Mouse (Mus musculus) kidney, embryonic 14.5 days (tissue): ENCODE measurements around the gene Rnf212b. TPM values are rescaled to one million over a fixed set of nuclear protein-coding genes. Genes with fewer than 3 reads are reported as not detected.

Source experiments
- ATAC-seq: fragments of 200-750 bp; cut with Nextera tagmentation; 2 replicates; pipeline ENCODE4 v1.8.0; 2017; ENCODE audit warnings: moderate number of reproducible peaks, mild to moderate bottlenecking, moderate TSS enrichment, moderate library complexity; ENCODE audit not compliant: low FRiP score, low TSS enrichment
- H3K27ac ChIP-seq: fragments of 300-500 bp; sonication (generic); 2 replicates; pipeline ENCODE4 v1.5.1; 2014; ENCODE audit warnings: low read depth, mild to moderate bottlenecking, low read length, moderate library complexity, mixed read lengths
- H3K27me3 ChIP-seq: fragments of 300-500 bp; sonication (generic); 2 replicates; pipeline ENCODE4 v1.6.1; 2014; ENCODE audit warnings: mild to moderate bottlenecking, low read length; ENCODE audit not compliant: control insufficient read depth, insufficient read depth
- H3K36me3 ChIP-seq: fragments of 300-500 bp; sonication (generic); 2 replicates; pipeline ENCODE4 v1.6.1; 2014; ENCODE audit warnings: low read length, mixed read lengths; ENCODE audit not compliant: control insufficient read depth, insufficient read depth
- H3K4me1 ChIP-seq: fragments of 300-500 bp; sonication (generic); 2 replicates; pipeline ENCODE4 v1.6.1; 2014; ENCODE audit warnings: low read length, mixed read lengths; ENCODE audit not compliant: control insufficient read depth, insufficient read depth
- H3K4me2 ChIP-seq: fragments of 300-500 bp; sonication (generic); replicated peaks from 2 replicates; pipeline ENCODE4 v1.6.1; 2014; ENCODE audit warnings: low read depth, mild to moderate bottlenecking, low read length
- H3K4me3 ChIP-seq: fragments of 300-500 bp; sonication (generic); 2 replicates; pipeline ENCODE4 v1.5.1; 2014; ENCODE audit warnings: mild to moderate bottlenecking, low read length
- H3K9ac ChIP-seq: fragments of 300-500 bp; sonication (generic); 2 replicates; pipeline ENCODE4 v1.6.1; 2014; ENCODE audit warnings: low read depth, mild to moderate bottlenecking, low read length, moderate library complexity
- H3K9me3 ChIP-seq: fragments of 300-500 bp; sonication (generic); 2 replicates; pipeline ENCODE4 v1.6.1; 2016; ENCODE audit warnings: low read length; ENCODE audit not compliant: control insufficient read depth
- WGBS: fragments of 180-500 bp; shearing (Covaris S2); extraction: QIAGEN DNeasy Blood & Tissue Kit; methylation state at CpG from one replicate; pipeline ENCODE4 v1.1.7; 2014; 5-methylcytosine and 5-hydroxymethylcytosine counted together
- polyA plus RNA-seq: library from polyadenylated mRNA; unstranded; fragments of >200 nt; fragmentation: Nextera tagmentation; extraction: Ambion mirVana; gene quantifications from 2 replicates; pipeline ENCODE4 v1.2.1, GENCODE M21; 2014

The Rnf212b gene
- polyA plus RNA-seq, 1 experiment from 2014 or later: not detected

DNA sequence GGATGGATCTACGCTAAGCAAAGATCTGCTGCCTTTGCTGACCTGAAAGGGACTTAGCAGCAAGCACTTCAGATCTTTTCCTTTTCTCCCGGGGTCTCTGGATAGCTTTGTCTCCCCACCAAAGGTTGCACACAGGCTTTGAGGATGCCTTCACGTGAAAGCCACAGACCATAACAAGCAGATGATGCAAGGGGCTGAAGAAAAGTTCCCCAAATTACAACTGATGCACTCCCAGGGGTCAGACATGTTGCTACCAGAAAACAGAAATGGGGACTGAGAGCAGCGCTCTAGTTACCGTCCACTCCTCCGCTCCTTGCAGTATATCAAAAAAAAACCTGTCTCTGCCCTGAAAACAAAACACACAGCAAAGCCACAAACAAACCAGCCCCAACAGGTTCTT, 21.8 kb upstream of the Rnf212b start:
- Histone ChIP-seq H3K27me3 (no peaks in the 10 kb centered on the region), H3K9ac (no peak overlapping the region), H3K9me3 (no peaks in the 10 kb centered on the region), H3K4me2 (no peak overlapping the region), H3K4me1 (no peaks in the 10 kb centered on the region), H3K36me3 (no peaks in the 10 kb centered on the region), H3K4me3 (no peak overlapping the region), H3K27ac (no peak overlapping the region)
- no peak for ATAC-seq
- WGBS: 63% methylated on average over 6 of the region's 6 CpGs

DNA sequence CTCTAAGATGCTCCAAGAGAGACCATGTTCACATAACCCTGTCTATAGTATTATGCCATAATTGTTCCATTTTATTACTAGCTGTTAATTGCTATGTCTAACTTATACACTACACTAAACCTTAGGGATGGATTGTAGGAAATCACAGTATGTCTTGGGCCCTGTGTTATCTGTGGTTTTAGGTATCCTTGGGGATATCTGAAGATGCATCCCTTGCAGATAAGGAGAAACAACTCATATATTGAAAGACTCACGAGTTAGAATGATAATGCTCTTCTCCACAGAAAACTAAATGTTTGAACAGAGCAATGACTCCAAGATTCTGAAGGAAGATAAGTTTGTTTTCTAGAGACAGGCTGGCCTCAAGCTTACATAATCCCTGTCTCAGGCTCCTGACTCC, 20.6 kb upstream of the Rnf212b start:
- H3K27ac ChIP-seq: no peak overlapping the region
- no peak for ATAC-seq
- no peak overlapping the region for H3K4me3 ChIP-seq

DNA sequence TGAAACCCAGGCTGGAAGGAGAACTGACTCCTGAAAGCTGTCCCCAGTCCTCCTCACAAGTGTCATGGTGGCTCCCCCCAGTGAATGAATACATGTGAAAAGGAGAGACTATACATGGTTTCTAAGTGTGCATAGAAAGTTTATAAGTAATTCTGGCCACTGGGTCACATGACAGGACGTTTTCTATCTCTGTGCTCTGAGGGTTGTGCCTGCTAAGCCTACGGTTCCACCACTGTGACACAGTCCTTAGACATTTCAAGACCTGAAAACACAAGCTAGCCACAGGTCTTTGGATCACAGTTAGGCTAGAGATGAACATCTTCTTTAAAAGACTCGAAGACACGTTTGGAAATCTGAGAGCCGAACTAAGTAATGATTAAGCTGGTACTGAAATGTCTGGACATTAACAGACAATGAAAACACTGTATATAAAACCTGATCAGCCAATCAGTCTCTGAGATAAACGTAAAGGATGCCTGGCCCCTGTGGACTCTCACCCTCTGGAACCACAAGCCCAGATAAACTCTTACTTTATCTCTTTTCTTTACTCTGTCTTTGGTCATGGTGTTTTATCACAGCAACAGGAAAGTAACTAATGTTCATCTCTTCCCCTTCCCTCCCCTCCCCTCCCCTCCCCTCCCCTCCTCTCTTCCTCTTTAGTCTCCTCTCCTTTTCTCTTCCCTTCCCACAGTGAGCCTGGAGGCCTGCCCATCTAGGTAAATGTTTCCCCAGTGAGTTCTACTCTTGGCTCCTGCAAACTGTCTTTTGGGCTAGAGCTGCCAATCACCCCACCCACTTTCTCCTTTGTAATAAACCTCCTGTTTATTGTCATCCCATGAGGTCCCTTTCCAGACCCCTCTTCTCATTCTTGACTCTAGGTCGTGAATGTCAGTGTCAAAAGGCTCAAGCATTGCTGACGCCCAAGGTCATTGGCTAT, 19.8 kb upstream of the Rnf212b start:
- Histone ChIP-seq H3K4me1 (no peaks in the 10 kb centered on the region), H3K27me3 (no peaks in the 10 kb centered on the region), H3K4me2 (no peak overlapping the region), H3K9me3 (no peaks in the 10 kb centered on the region), H3K27ac (no peak overlapping the region), H3K36me3 (no peaks in the 10 kb centered on the region), H3K9ac (no peak overlapping the region), H3K4me3 (no peak overlapping the region)
- 78% methylated on average over 8 of the region's 8 CpGs for WGBS
- no peak for ATAC-seq

More for the DNA sequence above, 20.6 kb upstream of the Rnf212b start:
- H3K36me3 ChIP-seq: no peaks in the 10 kb centered on the region
- H3K4me2 ChIP-seq: no peak overlapping the region
- no peaks in the 10 kb centered on the region for H3K4me1 ChIP-seq
- no peak overlapping the region for H3K9ac ChIP-seq
- WGBS: 72% methylated on average over 1 of the region's 1 CpGs
- H3K27me3 ChIP-seq: no peaks in the 10 kb centered on the region
- no peaks in the 10 kb centered on the region for H3K9me3 ChIP-seq

DNA sequence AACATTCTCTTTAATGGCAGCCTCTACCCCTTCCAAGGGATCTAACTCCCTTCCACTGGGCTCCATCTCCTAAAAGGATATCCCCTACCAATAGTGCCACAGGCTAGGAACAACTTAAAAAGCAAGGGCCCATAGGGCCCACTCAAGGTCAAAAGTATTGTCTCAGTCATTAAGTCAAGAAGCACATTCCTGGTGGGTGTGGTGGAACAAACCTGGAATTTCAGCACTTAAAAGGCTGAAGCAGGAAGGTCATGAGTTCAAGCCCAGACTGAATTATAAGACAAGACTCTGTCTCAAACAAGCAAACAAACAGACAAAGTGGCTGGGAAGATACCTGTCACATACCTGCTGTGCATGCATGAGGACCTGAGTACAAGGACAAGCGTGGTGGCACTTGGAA, 18.0 kb upstream of the Rnf212b start:
- Histone ChIP-seq H3K9ac (no peak overlapping the region), H3K27ac (no peak overlapping the region), H3K9me3 (no peaks in the 10 kb centered on the region), H3K4me1 (no peaks in the 10 kb centered on the region), H3K4me3 (no peak overlapping the region), H3K27me3 (no peaks in the 10 kb centered on the region), H3K36me3 (no peaks in the 10 kb centered on the region), H3K4me2 (no peak overlapping the region)
- WGBS: 96% methylated on average over 1 of the region's 1 CpGs
- ATAC-seq: no peak

DNA sequence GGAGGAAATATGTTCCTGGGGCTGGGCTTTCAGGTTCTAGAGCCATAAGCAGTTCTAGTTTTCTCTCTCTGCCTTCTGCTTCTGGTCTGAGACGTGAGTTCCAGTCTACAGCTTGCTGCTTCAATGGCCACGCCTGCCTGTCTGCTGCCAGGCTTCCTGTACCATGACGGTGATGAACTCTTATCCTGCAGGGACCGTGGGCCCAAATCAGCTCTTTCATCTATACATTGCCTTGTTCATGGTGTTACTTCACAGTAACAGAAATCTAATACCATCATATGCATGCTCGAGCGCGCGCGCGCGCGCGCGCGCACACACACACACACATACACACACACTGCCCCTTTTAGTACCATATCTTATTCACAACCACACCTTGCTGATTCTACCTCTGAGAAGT, 17.2 kb upstream of the Rnf212b start:
- 87% methylated on average over 15 of the region's 15 CpGs for WGBS
- Histone ChIP-seq H3K27me3 (no peaks in the 10 kb centered on the region), H3K9ac (no peak overlapping the region), H3K4me1 (no peaks in the 10 kb centered on the region), H3K27ac (no peak overlapping the region), H3K36me3 (no peaks in the 10 kb centered on the region), H3K9me3 (no peaks in the 10 kb centered on the region), H3K4me2 (no peak overlapping the region), H3K4me3 (no peak overlapping the region)
- no peak for ATAC-seq

DNA sequence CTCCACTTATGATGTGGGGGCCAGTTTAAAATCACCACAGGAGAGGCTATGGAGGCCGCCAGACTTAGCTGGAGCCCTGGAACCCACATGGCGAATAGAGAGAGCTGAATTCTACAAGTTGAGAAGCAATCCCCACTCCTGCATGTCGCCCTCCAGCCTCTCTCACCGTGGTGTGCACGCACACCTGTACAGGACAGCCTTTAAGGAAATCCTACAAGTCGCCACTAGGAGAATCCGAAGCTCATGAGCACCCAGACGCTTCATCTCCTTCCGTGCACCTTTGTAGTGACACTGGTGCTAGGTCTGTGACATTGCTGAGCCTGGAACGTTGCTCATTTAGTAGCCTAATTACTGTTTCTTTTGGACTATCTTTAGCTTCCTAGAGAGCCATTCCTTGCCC, 14.3 kb upstream of the Rnf212b start:
- no peak overlapping the region for H3K9ac ChIP-seq
- no peak overlapping the region for H3K27ac ChIP-seq
- H3K36me3 ChIP-seq: no peaks in the 10 kb centered on the region
- 56% methylated on average over 10 of the region's 10 CpGs for WGBS
- no peaks in the 10 kb centered on the region for H3K27me3 ChIP-seq
- H3K4me2 ChIP-seq: no peak overlapping the region
- ATAC-seq: no peak
- H3K9me3 ChIP-seq: no peaks in the 10 kb centered on the region
- H3K4me3 ChIP-seq: no peak overlapping the region
- no peaks in the 10 kb centered on the region for H3K4me1 ChIP-seq

DNA sequence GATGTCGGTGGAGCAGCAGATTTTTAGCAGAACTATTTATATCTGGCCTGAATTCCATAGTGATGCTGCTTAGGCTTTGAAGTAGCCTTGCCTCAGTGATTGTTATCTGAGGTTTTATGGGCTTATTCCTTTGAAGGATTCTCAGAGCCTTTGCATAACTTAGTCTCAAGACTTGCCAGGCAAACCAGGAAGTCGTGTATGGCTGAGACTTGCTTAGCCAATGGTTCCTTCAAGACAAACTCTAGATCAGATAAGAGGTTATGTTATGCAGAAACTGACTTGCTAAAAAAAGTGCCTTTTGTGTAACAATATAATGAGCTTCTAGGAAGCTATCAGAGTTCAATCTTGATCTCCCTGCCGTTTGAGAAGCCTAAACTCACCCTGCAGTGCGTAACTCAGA, 11.5 kb upstream of the Rnf212b start:
- no peaks in the 10 kb centered on the region for H3K27me3 ChIP-seq
- no peak overlapping the region for H3K9ac ChIP-seq
- no peak overlapping the region for H3K4me3 ChIP-seq
- WGBS: 68% methylated on average over 4 of the region's 4 CpGs
- ATAC-seq: no peak
- no peak overlapping the region for H3K4me2 ChIP-seq
- H3K4me1 ChIP-seq: no peaks in the 10 kb centered on the region
- H3K36me3 ChIP-seq: no peaks in the 10 kb centered on the region
- no peaks in the 10 kb centered on the region for H3K9me3 ChIP-seq
- no peak overlapping the region for H3K27ac ChIP-seq

DNA sequence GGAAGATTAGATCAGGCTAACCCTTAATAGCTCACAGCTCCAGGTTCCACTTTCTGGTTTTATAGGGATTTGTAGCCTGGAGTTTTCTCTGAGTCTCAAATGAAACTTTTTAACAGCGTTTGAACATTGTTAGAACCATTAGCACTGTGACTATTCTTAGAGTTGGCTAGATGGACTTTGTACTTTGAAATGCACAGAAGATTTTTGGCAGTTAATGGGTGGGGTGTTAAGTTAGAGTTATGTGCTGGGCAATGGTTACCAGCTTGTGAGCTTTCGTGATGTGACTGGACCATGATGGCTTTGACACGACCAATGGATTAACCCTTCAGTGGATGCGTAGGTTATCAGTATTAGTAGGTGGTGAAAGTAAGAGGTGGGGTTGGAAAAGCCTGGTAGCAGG, 7.8 kb upstream of the Rnf212b start:
- Histone ChIP-seq H3K36me3 (no peaks in the 10 kb centered on the region), H3K4me3 (no peak overlapping the region), H3K9me3 (no peaks in the 10 kb centered on the region), H3K27ac (no peak overlapping the region), H3K4me1 (no peaks in the 10 kb centered on the region), H3K9ac (no peak overlapping the region), H3K27me3 (no peaks in the 10 kb centered on the region), H3K4me2 (no peak overlapping the region)
- WGBS: 76% methylated on average over 4 of the region's 4 CpGs
- ATAC-seq: no peak

DNA sequence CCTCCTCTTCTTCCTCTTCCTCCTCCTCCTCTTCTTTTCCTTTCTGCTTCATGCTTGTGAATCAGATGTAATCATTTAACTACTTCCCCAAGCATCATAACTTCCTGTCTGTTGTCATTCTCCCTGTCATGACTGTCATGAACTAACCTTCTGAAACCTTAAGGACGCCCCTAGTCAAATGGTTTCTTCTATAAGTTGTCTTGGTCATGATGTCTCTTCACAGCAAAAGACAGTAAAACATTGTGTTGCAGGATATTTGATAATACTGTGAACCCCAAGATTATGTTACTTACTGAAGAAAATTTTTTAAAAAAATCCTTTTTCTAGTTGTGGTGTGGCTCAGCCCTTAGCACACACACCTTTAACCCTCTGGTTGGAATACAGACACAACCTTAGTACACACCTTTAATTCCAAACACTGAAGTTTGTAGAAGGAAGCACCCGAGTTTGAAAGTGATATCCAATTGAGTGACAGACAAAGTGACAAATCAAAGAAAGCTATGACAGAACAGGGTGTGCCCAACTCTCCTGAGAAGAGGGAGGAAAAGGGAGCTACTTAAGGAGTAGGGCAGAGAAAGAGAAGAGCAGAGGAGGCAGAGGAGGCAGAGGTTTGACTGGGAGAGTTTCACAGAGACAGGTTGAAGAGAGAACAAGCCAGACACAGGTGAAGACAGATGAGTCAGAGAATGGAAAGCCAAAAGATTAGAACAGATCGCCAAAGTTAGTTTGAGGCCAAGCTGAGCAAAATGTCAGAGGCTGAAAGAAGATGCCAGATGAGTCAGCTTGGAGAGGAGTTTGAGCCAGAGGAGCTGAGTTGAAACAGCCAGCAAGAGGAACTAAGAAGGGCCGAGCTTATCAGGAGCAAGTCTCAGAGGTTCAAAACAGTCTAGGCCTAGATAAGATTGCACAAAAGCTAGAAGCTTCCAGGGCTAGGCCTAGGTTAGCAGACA, 4.9 kb upstream of the Rnf212b start:
- Histone ChIP-seq H3K4me3 (no peak overlapping the region), H3K36me3 (no peaks in the 10 kb centered on the region), H3K27me3 (no peaks in the 10 kb centered on the region), H3K4me2 (no peak overlapping the region), H3K9me3 (no peaks in the 10 kb centered on the region), H3K4me1 (no peaks in the 10 kb centered on the region), H3K27ac (no peak overlapping the region), H3K9ac (no peak overlapping the region)
- ATAC-seq: no peak
- WGBS: 83% methylated on average over 4 of the region's 4 CpGs
